Mouse (Mus musculus) T-helper 1 cell (primary cell): ENCODE results near the gene Fads3.

Experiments used
- in situ Hi-C: fragments of 300-600 bp; cut with MboI, MseI; formaldehyde crosslinking; loops from one replicate; pipeline ENCODE4 v1.15.1; 2025; ENCODE audit warnings: high pct_unique_total_duplicates

Gene Fads3

GRCm38 (mm10) chr19:10066189-10066500 is 24.8 kb downstream of the Fads3 start:
- in situ Hi-C loops, result no loop called here

GRCm38 (mm10) chr19:10066502-10066901 is 25.1 kb downstream of the Fads3 start:
- in situ Hi-C loops, result no loop called here

GRCm38 (mm10) chr19:10067701-10068100 is 26.3 kb downstream of the Fads3 start:
- in situ Hi-C loops, result no loop called here

DNA sequence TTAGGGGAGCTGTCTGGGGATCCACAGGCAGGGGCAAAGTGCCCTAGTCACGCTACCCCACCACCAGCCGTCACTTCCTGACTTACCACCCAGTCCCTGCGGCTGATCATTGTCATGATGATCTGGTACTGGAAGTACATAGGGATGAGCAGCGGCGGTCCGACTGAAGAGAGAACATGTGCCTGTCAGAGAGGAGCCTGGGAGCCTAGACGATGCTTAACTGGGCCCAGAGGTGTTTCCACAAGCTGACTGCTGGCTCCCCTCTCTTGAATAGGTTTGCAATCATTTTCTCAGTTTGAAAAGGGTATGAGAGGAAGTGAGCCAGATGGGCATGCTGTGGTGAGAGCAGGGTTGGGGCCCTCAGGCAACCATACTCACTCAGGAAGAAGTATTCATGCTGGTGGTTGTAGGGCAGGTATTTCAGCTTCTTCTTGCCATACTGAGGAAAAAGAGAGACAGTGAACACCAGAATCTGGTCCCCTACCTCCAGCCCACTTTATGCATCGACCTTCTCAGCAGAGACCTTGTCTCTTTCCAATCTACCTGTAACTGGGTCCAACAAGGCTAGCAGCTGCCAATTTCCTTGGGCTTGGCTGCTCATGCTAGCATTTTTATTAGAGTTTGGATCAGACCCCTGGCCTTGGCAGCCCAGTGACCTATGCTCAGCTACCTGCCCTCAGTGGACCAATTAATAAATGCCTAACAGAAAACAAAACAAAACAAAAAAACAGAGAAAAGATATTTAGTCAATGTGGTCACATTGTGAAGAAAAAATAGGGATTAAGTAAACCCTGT is 29.0 kb downstream of the Fads3 start:
- in situ Hi-C loops, result no loop called here

GRCm38 (mm10) chr19:10071166-10071565 is 29.8 kb downstream of the Fads3 start:
- in situ Hi-C loops, result no loop called here

- in situ Hi-C loops, result no loop called here
Observed at GRCm38 (mm10) chr19:10071892-10072291, 30.5 kb downstream of the Fads3 start.

- in situ Hi-C loops, result no loop called here
Observed at GRCm38 (mm10) chr19:10073145-10073544, 31.8 kb downstream of the Fads3 start.

DNA sequence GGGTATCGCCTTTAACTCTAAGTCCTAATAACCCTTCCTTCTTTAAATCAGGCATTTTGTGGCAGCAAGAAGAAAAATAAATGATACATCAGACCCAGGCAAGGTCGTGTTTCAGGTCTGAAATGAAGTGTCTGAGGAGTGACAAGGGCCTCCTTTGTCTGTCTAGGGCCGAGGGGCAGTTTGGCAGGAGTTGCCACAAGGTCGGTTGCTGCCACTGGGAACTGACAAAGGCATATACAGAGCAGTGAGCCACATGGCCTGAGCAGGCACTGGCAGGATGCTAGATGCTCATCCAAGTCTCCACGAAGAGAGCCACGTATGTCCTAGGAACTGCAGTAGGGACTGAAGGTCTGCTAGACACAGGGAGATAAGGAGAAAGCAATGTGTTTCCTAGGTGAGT is 37.0 kb downstream of the Fads3 start:
- in situ Hi-C loops, result no loop called here

DNA sequence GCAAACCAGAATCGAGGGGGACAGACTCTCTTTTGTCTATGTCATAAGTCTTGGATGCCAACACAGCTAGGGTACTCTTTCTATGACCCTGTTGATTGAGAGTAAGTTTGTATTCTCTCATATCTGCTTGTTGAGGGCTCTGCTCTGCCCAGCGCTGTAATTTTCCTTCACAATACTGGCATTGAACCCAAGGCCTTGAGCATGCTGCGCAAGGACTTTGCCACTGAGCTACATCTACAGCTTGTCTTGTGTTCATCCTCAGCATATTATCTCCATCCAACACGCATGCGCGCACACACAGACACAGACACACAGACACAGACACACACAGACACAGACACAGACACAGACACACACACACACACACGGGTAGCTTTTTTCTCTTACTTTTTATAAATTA is 39.0 kb downstream of the Fads3 start:
- in situ Hi-C loops, result no loop called here

DNA sequence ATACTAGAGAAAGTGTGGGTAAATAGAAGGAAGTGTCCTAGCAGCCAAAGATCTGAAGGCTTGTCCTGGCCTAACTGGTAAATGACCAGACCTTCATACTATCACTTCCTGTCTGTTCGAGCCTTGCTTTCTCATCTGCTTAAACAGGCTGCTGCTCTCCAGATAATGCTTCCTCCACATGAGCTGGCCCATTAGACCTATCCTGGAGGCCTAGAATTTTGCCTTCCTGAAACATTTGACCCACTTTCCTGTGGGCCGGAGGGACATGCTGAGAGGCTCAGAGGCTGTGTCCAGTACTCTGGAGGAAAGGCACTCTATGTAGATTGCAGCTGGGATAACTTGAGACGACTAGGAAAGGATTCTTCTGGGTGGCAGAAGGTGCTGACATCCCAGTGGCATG is 40.7 kb downstream of the Fads3 start:
- in situ Hi-C loops, result no loop called here

DNA sequence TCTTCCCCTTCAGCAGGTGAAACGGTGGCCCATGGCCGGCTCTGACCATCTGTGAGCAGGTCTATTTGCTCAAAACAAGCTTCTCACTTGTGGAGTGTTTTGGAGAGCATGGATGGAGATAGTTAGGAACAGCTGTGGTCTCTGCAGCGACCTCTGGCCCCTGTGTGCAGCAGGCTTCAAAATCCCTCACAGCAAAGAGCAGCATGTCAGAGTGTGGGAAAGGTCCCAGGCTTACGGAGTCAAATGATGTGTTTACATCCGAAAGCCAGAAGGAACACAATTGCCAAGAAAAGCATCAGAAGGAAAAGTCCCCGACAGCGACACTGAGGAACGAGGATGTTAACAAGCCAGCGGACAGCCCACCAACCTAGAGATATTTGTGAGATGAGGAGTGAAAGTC is 44.1 kb downstream of the Fads3 start:
- in situ Hi-C loops, result no loop called here

DNA sequence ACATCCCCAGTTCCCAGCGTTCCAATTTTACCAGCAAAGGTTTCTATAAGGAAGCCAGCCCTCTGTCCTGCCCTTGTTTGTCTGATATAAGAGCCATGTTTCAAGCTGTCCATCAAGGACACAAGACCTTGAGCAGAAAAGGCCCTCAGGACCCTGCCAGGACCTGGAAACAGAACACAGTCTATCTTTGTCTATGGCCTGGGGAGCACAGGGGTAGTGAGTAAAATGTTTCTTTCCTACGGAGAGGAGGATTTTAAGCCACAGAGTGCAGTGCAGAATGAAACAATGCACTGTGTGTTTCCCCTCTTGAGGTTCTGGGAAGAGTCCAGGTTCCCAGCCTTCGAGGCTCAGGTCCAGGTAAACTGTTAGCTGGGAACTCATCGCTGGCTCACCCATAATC is 45.6 kb downstream of the Fads3 start:
- in situ Hi-C loops, result no loop called here

GRCm38 (mm10) chr19:10093829-10094228 is 52.5 kb downstream of the Fads3 start:
- in situ Hi-C loops, result no loop called here

GRCm38 (mm10) chr19:10094695-10095094 is 53.3 kb downstream of the Fads3 start:
- in situ Hi-C loops, result no loop called here

GRCm38 (mm10) chr19:10096371-10096876 is 55.1 kb downstream of the Fads3 start:
- in situ Hi-C loops, result no loop called here

DNA sequence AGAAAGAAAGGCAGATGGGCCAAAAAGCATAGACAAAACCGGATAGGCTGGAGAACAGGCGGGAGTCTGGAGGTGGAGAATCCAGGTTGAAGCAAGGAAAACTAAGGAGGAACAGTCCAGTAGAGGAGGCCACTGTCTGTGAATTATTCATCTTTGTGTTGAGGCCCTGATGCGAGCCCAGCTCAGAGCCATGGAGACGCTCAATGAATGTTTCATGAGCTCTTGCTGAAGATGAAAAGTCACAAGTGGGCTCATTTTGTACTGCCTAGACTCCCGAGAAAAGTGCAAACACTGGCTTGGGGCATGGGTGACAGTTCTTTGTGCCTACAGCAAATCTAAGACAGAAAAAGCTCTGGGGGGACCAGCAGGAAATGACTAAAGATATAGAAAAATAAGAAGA is 56.5 kb downstream of the Fads3 start:
- in situ Hi-C loops, result no loop called here

DNA sequence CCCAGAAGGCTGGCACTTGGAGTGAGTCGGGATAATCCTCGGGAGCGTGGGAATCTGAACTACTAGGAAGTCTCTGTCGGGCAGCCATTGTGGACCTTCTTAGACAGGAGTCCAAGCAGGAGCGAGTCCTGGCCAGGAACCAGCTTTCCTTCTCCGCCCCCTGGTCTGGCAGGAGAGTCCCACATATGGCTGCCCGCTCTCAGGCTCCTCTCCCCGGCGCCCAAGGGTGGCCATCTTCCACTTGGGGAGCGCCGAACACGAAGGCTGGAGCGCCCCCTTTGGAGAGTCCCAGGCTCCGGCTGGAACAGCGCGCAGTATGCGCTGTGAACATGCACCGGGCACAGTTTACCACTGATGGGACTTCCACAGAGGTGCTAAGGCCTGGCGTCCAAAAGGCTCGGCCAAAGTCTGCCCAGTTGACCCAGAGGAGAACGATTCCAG is 59.3 kb downstream of the Fads3 start:
- in situ Hi-C loops, result loop anchor here (5.0 to 10.0 kb wide), 2 partner anchors 87 to 1354 kb away; no protein-coding TSS in a partner anchor

DNA sequence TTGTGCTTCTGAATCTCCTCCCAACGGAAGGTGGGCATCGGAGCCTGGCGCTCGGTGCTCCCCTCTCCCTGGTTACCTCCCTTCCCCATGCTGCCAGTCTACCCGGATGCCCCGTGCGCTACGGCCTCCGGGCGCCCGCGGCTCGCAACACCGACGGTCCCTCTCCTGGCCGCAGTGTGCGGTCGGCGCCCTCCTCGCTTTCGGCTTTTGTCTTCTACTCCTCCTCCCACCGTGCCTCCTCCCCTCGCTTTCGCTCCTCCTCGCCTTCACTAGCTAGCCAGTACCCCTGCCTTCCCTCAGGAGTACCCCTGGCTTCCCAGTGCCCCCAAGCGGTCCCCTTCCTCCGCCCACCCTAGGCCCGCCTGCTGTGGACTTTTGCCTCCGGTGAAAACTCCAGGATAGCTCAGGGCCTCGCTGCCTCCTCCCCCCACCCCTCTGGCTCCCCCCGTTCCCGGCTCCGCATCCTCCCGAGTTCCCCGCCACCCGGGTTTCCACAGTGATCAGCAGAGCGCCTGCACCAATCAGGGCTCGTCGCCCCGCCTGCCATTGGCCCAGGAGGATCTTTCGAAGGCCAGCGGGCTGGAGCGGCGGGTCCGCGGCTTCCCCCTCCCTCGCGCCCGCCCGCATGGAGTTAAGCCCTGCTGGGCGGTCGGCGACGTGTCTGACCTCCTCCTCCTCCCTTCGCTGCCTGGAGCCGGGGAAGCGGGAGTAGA is 60.1 kb downstream of the Fads3 start, which contains the start of gene Fads2:
Fads2 (minus strand) TSS at position 406 of the 713 bp plus-strand sequence.
- in situ Hi-C loops, result loop anchor here (5.0 to 10.0 kb wide), 2 partner anchors 86 to 1353 kb away; no protein-coding TSS in a partner anchor

- in situ Hi-C loops, result loop anchor here (5.0 to 10.0 kb wide), 2 partner anchors 85 to 1353 kb away; no protein-coding TSS in a partner anchor
Observed at GRCm38 (mm10) chr19:10102054-10102700, 60.8 kb downstream of the Fads3 start.

DNA sequence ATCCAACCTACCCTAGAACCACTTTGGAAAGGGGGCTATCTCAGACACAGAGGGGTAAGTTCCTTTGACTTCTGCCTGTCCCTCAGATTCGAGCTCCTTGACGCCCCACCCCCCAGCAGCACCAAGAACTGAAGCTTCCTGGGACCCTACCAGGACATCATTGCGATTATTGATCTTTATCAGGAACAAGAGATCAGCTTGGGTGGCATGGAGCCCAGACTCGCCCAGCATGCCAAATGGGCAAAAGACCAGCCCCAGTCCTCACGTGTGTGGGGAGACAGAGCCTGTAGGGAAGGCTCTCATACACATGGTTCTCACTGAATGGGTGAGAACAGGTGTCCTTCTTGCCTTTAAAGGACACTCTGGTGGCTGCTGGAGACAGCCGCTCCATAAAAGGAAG is 62.9 kb downstream of the Fads3 start:
- in situ Hi-C loops, result loop anchor here (5.0 to 10.0 kb wide), 2 partner anchors 83 to 1351 kb away; no protein-coding TSS in a partner anchor

DNA sequence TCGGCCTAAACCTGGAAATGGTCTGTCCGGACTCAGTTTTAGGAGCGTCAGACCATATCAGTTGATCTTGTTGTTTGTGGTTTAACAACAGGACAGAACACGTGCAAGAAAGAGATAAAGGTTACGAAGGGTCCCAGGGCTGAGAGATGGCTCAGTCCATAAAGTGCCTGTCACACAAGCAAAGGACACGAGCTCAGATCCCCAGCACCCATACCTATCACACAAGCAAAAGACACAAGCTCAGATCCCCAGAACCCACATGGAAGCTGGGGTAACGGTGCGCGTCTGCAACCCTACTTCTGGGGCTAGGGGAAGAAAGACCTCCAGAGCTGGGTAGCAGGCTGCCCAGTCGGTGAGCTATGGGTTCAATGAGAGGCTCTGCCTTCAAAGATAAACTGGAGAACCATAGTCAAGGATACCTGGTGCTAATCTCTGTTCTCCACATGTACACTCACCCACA is 63.7 kb downstream of the Fads3 start:
- in situ Hi-C loops, result loop anchor here (10.0 kb wide), 1 partner anchor 1350 kb away; no protein-coding TSS in a partner anchor

GRCm38 (mm10) chr19:10106634-10107033 is 65.3 kb downstream of the Fads3 start:
- in situ Hi-C loops, result loop anchor here (10.0 kb wide), 1 partner anchor 1348 kb away; no protein-coding TSS in a partner anchor
